Mouse (Mus musculus): ENCODE results near the gene Plcb3.
"Not testable (repeated sequence)": the region's sequence is repeated elsewhere in the genome, so short reads cannot be mapped to it uniquely, and the experiment has no call there.

Gene Plcb3

DNA sequence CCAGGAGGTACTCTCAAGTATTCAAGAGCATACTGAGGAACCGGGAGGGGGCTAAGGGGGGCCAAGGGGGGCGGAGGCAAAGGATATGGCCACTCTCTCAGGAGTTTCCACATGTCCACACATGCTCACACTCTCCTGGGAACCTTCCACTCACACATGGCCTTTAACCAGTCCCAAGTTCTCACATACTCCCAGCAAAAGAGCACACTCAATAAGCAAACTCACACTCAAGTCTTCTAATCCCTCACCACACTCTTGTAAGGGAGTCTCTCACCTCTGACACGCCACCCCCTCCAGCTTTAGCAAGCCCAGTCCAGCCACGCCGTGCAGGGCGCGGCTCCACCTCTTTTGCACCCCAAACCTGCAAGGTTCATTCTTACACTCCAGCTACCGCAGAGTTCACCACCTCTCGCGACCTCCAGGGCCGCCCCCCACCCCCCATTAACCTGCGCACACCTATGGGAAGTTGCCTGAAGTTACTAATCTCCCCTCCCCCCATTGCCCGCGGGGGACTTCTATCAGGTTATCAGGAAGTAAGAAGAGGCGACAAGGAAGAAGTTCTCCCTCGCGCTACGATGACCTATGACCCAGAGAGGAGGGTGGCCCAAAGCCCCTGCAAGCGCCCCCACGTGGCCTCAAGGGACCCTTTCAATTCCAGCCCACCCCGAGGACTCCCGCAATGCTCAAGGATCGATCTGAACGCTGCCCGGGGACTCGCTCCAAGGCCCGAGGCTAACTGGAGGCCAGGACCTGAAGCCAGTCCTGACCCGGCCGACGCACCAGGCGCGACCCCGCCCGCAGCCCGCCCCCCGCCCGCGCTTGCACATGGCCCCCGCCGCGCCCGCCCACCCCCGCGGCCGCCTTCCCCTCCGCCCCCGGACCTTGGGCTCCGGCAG, 55.3 kb downstream of the Plcb3 start:
- no peak for DNase-seq (ENCODE audit: low spot score in 2 of 2)

DNA sequence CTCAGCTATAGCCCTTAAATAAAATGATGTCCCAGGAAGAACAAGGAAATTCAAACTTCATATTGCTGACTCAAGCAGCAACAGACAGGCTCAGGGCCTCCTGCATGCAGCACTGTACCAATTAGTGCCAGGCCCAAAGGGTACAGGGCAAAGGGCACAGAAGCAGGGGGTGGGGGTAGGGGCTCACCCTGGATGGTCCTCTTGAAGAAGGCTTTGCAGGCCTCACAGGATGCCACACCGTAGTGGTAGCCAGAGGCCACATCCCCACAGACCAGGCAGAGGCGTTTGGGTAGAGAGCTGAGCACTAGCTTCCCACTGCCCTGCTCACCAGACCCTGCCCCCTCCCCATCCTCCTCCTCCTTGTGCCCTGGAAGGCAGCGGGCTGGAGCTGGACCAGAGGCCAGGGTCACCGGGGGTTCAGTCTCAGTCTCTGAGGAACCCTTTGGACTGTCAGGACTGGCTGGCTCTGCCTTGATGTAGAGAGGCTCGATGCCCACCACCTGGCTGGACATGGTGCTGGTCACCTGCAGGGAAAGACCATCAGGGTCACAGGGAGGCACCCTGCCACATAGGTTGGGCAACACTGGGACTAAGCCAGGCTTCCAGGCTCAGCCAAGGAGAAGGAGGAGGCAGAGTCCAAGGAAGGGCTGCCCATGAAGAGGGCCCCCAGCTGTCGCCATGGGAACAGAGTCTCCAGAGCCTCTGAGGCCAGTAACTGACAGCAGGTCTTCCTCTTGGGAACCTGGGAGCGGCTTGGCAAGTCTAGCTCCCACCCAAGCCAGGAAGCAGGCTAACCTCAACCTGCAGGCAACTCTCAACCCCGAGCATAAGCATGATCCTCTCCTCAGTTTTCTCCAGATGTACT, 56.2 kb downstream of the Plcb3 start:
- no peak for DNase-seq (ENCODE audit: low spot score in 2 of 2)

DNA sequence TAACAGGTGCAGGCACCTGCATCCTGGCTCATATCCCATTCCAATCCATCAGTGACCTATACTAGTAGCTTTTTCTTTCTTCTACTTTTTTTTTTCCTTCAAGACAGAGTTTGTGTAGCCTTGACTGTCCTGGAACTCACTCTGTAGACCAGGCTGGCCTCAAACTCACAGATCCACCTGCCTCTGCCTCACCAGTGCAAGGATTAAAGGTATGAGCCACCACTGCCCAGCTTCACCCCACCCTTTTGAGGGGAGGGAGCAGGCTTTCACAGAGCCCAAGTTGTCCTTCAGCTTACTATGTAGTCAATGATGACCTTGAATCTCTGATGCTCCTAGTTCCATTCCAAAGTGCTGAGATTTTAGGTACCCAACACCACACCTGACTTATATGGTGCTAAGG, 56.8 kb downstream of the Plcb3 start:
- DNase-seq (ENCODE audit: low spot score in 2 of 2): no peak

DNA sequence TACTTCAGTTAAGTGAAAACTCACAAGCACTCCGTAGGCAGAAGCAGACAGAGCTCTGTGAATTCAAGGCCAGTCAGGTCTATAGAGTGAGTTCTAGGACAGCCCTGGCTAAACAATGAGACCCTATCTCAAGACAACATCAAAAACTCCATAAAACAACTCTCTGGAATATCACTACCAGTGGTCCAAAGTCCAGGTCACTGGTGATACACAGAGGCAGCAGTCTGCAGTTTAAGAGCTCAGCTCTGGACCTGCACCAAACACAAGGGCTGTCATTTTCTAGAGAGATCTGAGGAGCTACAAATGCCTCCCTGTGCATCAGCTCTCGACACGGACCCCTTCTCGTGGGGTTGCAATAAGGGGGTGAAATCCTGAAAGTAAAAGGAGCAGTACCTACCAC, 57.9 kb downstream of the Plcb3 start:
- no peak for DNase-seq (ENCODE audit: low spot score in 2 of 2)

DNA sequence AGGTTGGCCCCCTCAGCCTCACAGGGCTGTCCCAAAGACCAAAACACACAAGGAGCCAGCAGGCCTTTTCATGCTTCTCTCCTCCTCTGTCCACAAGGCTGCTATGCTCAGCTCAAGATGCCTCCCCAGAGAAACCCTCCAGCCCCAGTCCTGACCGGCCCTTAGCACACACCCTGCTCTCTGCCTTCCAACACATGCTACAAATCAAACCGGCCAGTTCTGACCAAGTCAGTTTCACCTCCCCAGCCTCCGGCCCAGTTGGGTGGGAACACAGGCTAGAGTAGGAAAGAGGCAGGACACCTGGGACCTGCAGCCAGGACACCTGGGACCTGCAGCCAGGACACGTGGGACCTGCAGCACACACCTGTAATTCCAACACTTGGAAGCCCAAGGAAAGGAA, 59.8 kb downstream of the Plcb3 start:
- no peak for DNase-seq (ENCODE audit: low spot score in 2 of 2)

DNA sequence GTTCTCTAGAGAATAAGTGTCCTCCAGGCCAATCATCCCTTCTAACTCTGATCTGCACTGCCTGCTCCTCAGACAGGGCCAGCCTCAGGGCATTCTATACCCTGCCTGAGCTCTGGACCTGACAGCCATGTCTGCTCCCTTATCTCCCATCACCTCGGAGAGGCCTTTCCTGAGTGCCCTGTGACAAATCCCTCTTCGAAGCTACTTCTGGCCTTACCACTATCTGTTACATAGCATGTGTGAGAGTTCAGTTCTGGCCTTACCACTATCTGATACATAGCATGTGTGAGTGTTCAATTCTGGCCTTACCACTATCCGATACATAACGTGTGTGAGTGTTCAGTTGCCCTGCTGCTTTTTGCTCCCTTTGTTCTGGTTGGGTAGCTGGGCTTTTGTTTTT, 61.0 kb downstream of the Plcb3 start:
- no peak for DNase-seq (ENCODE audit: low spot score in 2 of 2)

DNA sequence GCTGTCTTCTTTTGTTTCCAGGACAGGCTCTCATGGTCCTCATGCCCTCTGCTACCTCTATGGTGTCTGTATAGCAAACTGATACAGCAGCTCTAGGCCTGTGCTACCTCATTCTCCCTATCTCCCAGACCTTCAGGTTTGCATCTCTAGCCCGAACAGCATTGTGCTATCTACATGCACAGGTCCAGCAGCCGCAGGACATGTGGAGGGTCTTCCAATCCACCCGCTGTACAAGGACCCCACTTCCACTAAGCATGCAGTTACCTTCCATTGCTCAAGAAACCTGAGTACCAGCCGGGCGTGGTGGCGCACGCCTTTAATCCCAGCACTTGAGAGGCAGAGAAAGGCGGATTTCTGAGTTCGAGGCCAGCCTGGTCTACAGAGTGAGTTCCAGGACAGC, 61.7 kb downstream of the Plcb3 start:
- DNase-seq (ENCODE audit: low spot score in 2 of 2): no peak

DNA sequence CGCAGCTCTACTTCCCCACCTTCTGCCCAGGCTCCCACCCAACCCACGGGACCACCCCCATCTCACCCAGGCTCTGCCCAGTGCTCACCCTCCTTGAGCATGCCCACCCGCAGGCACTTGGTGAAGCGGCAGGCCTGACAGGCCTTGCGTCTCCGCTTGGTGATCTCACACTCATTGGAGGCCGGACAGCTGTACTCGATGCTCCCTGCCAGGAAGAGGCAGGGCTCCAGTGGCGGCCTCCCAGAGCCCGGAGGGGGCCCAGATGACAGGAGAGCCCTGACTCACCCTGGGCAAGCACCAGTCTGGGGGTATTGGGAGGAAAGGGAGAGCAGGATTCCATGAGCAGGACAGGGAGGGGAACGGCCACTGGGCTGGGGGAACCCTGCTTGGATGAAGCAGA, 62.3 kb downstream of the Plcb3 start:
- no peak for DNase-seq (ENCODE audit: low spot score in 2 of 2)

DNA sequence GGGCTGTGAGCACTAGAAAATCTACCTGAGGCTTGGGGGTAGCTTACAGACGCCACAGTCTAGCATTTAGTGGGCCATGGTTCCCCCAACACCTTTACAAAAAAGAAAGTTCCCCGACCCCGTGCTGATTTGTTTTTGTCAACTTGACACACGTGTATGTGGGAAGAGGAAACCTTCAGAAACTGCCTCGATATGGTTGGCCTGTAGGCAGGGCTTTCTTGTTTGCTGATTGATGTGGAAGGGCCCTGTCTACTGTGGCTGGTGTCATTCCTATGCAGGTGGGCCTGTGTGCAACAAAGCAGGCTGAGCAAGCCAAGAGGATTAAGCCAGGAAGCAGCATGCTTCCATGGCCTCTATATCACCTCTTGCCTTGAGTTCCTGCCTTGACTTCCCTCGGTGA, 63.2 kb downstream of the Plcb3 start:
- DNase-seq (ENCODE audit: low spot score in 2 of 2): no peak

DNA sequence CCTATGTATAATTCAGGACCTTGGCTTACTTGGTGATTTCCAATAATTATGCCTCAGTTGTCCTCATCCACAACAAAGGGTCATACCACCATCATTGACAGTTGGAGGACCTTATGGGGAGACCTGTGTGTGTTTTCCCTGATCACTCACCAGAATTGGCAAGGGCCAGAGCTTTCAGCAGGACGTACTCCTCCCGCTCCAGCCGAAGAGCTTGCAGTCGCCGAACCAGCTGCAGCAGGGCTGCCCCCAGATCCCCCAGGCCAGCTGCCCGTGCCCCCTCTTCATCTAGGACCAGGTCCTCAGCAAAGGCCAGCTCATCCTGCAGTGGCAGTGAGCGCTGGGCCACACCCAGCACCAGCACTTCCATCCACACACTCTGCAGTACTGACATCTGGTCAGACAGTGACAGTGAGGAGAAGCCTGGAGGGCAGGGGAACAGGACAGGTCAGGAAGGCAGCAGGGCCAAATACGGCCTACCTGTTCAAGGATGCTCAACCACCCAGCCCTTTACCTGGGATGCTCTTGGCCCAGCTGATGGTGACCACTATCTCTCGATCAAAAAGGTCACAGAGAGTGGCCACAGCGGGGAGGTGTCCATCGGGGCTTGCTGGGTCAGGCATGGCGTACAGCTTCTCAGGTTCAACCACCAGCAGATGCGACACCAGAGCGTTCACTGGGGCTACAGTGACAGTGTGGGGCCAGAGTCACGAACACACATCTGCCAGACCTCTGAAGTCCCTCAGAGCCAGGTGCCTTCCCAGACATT, 63.9 kb downstream of the Plcb3 start:
- DNase-seq (ENCODE audit: low spot score in 2 of 2): no peak

DNA sequence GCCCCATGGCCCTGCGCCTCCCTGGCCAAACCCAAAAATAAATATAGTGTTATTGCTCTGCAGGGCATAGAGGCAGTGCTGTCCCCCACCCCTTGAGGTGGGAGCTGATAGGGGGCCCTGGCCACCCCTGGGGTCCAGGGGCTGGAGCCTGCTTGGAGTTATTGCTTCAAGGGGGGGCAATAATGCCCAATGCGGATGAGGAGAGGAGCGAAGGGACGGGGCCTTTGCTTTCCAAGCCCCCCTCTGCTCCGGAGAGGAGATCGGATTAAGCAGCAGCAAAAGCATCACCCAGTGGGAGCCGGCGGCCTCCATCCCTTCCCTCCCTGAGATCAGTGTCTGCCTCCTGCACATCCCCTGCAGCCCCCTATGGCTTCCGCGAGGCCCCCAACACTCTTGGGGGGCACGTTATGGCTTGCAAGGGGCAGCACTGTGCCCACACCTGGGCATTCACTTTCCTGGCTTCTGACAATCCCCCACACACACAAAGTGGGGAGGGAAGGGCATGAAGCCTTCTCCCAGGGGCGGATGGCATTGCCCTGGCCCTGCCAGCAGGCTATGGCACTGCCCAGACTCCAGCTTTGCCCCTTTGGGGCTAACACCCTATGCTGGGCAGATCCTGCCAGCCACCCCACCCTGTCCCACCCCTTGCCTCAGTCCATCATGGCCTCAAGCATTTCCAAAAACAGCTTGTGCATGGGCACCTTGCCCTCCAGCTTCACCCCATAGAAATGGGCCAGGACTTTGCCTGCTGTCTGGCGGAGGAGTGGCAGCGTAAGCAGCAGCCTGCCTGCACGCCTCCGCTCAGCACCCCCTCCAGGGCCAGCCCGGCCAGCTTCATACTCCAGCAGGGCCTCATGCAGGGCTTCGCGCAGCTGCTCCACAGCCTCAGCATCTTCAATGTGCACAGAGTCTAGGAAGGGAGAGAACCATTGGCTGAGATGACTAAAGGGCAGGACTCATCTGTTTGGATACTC, 64.9 kb downstream of the Plcb3 start:
- DNase-seq (ENCODE audit: low spot score in 2 of 2): no peak

DNA sequence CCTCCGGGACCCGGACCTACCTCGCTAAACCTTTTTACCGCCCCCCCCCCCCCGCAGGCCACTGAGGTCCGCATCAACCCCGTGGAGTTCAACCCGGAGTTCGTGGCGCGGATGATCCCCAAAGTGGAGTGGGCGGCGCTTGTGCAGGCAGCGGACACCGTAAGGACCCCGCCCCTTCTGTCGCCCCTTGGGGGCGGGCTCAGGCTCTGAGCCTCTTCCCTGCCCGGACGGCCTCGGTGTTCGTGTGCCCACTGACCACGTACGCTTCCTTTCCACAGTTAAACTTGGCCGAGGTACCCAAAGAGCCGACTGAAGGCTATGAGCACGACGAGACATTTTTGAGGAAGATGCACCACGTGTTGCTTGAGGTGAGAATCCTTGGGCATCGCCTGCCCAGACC, 66.0 kb downstream of the Plcb3 start:
- DNase-seq (ENCODE audit: low spot score in 2 of 2): not testable (repeated sequence)

DNA sequence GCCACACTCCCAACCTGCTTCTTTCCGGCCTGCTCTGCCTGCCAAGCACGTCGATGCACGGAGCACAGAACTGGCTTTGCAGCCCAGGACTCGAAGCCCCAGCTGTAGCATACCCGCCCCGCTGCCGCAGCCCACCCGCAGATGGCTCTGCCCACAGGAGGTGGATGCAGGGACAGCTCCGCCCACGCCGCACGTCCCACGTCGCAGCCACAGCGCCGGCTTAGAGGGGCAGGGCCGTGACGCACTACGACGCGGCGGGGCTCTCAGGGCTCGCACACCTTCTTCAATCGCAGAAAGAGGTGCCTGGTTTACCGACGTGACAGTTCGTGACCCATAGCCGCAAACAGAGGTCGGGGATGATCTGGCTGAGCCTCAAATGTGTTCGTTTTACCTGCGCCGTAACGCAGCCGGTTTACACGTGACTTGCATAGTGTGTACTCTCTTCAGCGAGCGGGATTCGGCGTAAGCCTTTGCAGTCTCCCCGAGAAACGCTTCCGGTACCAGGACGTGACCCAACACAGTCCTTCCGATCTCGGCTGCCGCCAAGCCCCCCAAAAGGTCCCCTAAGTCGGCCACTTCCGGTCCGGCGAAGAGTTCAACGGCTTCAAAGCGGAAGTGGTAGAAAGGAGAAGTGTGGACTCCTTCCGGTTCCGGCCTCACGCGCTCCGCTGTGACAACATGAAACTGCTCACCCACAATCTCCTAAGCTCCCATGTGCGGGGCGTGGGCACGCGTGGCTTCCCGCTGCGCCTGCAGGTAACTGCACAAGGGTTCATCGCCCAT, 66.6 kb downstream of the Plcb3 start, which contains the start of the genes Trmt112 and Prdx5:
Trmt112 (plus strand) TSS at position 192 of the 783 bp plus-strand sequence.
Prdx5 (minus strand) TSS at position 600 of the 783 bp plus-strand sequence.
- DNase-seq (ENCODE audit: low spot score in 2 of 2): peak; percentile 91 to 94

DNA sequence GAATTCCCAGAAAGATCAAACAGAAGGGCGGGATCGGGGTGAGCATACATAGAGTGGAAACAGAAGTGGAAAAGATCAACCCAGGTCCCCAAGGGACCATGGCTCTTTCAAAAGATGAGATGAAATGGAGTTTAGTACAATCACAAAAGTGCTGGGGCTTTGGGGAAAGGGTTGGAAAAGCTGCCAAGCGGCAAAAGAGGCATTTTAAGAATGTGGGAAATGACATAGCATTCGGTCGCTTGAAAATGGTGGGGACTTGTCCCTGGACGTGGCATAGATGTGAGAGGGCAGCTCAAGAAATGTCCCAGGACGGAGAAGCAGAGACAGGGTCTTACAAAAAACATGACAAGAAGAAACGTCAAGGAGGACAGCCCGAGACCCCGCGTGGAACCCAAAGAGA, 67.2 kb downstream of the Plcb3 start:
- no peak for DNase-seq (ENCODE audit: low spot score in 2 of 2)

DNA sequence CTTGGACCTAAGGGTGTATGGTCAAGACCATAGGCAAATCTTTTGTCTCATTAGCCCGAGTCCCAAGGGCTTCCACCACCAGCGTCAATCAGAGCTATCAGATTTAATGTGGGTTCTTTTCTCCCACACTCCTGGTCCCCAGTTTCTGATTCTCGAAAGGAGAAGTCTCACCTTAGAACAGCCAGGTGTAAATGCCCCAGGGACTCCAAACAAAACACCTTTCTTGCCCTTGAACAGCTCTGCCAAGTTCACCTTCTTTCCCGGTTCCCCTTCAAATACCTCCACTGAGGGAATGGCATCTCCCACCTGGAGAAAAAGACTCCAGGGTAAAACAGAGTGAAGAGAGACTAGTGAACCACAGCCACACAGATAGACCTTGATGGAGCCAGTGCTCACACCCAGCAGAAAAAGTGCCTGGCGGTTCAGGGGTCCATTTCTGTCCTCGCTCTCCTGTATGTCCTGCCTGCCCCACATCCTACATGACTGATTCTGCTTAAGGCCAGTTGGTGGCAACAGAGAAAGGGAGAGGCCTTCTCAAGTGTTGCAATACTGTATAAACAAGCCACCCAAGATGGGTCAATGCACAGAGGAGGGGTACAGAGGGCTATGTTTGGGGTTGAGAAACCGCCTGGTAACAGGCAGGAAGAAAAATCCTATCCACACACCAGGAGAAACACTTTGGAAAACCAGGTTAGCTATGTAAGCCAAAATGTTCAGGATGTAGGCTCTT, 68.3 kb downstream of the Plcb3 start:
- no peak for DNase-seq (ENCODE audit: low spot score in 2 of 2)

DNA sequence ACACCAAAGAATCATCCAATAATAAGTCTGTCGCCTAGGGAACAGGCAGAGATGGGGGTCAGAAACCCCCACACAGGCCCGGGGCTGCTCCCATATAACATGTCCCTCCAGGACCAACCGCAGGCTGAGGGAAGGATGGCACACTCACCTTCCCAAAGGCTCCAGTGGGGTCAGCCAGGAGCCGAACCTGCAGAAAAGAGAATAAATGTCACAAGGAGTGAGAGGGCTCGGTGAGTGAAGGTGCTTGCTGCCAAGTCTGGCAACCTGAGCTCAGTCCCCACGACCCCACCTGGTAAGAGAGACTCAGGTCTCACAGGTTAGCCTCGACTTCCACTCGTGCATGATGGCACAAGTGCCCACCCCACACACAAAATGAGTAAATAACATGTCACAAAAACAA, 69.2 kb downstream of the Plcb3 start:
- no peak for DNase-seq (ENCODE audit: low spot score in 2 of 2)

DNA sequence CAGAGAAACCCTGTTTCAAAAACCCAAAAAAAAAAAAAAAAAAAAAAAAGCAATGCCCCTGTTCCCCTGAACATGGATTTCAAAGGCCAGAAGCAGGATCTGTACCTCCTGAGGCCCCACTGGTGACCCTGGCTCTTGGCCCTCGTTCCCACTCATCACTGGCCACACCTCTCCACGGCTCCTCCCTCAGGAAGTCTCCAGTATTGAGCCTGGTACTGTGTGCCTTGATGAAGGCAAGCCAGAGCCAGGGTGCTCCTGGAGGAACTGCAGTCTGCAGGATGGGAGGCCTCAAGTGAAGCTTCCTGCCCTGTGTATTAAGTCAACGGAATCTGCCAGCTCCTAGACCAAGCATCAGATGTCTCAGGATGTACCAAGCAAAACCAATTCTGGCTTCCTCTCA, 70.1 kb downstream of the Plcb3 start:
- DNase-seq (ENCODE audit: low spot score in 2 of 2): no peak

DNA sequence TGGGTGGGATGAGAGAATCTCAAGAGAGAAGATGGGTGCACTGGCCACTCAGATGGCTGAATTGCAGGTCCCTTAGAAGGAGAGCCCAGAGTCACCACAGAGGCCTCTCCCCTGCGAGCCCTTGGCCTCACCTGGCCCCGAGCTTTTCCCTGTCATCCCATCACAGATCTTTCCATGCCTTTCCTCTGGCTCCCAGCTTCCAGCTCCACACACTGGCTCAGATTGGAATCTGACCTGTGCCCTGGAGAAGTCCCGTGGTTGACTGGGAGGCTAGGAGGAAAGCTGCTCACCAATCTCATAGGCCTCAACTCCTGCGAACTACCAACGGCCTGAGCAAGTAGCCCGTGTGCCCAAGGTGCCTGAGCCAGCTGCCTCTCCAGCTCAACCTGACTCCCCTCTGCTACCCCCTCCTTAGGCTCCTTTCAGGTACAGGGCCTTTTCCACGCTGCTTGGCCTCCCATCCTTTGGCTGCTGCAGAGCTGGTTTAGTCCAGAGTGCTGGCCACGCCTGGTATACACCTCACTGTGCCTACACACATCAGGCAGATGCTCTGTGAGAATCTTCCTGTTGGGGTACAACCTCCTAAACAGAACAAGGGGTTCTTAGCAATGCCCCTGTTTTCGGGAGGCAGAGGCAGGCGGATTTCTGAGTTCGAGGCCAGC, 70.6 kb downstream of the Plcb3 start:
- no peak for DNase-seq (ENCODE audit: low spot score in 2 of 2)

DNA sequence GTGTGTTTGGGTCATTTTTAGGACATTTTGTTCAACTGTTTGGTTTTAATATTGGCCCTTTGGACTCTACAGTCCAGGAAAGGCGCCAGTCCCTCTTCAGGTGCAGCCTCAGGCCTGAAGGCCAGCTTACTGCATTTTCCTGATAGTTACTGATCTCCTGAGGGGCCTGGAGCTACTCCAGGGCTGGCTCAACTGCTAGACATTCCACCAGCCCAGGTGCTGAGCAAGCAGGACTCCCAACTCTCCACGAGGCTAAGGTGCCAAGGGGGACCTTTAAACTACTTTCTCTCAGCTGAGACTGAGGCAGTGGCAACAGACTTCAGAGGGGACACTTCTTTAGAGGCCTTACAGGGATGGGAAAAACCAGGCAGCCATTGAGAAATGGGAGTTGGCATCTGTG, 71.4 kb downstream of the Plcb3 start:
- DNase-seq (ENCODE audit: low spot score in 2 of 2): no peak
